Mouse (Mus musculus) layer of hippocampus, postnatal 36 days (tissue): ENCODE data around the gene Greb1. TPM values are rescaled to one million over a fixed set of nuclear protein-coding genes. Genes with fewer than 3 reads are reported as not detected.
"Not testable (repeated sequence)": the region's sequence is repeated elsewhere in the genome, so short reads cannot be mapped to it uniquely, and the experiment has no call there.

Source experiments
- DNase-seq, 2 experiments: peaks; one replicate each; pipeline ENCODE4 v3.0.0; 2022
- total RNA-seq, 2 experiments: library from RNA; stranded (reverse); gene quantifications; 2 replicates each; pipeline ENCODE4 v1.2.3; 2021

The Greb1 gene
- total RNA-seq, 2 experiments from 2014 or later = 0.61 to 0.72 TPM

DNA sequence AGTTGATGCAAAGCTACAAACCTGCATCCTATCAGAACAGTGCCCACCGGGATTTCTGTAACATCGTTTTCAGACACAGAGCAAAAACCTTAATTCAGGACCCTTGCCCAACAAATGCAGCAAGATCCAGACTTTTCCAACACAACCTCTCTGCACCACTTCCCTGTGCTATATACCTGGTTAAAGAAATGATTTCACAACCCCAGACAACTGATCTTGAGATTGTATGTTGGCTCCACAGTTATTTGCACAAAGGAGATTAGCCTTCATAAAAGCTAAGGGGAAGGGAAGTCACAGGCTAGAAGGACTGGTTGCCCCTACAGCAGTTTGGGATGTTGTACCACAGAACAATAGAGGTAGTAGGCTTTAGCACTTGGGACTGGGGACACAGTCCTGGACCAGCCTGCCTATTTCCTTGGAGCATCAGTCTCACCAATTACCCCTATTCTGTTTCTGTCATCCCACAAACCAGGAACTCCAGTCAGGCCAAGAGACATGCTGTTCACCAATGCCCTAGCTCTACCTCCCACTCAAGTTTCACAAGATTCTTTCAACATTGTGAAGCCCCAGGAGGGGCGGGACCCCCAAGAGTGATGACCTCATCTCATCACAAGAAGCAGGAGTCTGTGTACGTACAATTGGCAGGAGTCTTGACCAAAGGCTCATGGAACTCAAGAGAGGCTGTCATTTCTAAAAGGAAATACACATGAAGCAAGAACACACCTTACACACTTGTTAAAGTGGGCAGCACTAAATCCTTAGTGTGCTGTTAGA is 36.9 kb downstream of the Greb1 start:
- DNase-seq = no peak

GRCm38 (mm10) chr12:16761461-16761860 is 39.2 kb downstream of the Greb1 start:
- no peak for DNase-seq

DNA sequence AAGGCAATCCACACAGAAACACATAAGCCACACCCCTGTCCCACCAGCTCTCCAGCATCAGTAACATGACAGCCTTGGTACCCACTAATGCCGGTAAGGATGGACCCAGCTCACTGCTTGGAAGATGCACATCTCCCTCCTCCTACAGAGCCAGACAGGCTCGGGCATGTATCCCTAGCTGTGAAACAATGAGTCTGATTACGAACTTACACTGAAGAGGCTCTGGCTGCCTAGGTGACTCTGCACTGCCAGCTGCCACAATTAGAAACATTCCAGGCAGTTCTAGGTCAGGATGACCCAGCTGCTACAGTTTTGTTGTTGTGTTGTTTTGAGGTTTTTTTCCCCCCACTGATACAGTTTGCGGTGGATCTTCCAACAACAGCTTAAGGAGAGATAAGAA is 40.4 kb downstream of the Greb1 start:
- no peak for DNase-seq

GRCm38 (mm10) chr12:16754311-16754710 is 46.4 kb downstream of the Greb1 start:
- peak in 1 of 2 experiments; percentile 39 for DNase-seq

- no peak for DNase-seq
Observed at GRCm38 (mm10) chr12:16753555-16753954, 47.1 kb downstream of the Greb1 start.

- DNase-seq = no peak
Observed at GRCm38 (mm10) chr12:16753110-16753509, 47.6 kb downstream of the Greb1 start.

DNA sequence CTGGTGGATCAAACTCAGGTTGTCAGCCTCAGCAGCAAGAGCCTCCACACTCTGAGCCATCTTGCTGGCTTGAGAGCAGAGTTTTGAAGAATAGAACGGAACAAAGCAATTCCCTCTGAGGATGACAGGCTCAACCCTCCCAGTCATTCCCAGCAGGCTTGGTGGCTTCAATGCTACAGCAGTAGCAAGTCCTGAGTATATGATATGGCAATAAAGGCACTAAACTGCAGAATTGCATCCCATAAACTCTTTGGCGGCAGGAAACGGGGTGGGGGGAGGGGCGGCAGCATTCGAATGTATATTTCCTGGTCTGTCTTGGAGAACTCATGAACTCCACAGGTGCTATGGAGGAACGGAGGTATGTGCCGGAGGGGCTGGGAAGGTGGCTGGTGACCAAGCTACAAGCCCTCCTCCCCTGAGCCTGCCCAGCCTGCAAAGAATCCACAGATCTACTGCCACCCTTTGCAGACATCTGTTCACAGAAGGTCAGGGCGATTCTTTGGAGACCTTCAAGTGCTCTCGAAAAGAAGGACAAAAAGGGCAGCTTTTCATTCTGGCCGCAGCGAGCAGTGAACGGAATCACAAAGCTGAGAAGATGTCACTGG is 48.3 kb downstream of the Greb1 start:
- DNase-seq = no peak

GRCm38 (mm10) chr12:16751609-16752008 is 49.1 kb downstream of the Greb1 start:
- DNase-seq = no peak

DNA sequence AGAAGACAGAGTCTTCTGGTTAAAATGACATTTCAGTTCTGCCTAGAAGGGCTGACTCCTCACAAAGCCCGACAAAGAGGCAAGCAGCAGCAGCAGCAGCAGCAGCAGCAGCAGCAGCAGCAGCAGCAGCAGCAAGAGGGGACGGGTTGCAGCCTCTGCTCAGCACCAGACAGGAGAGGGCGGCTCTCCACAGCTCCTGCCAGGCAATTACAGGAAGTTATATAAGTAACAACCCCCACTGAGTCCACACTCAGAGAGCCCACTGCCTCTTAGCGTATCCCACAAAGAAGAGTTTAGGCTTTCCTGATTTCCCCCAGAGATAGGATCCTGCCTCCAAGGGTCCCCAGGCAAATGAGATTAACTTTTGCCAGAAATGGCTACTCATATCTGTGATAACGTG is 60.6 kb downstream of the Greb1 start:
- no peak for DNase-seq

DNA sequence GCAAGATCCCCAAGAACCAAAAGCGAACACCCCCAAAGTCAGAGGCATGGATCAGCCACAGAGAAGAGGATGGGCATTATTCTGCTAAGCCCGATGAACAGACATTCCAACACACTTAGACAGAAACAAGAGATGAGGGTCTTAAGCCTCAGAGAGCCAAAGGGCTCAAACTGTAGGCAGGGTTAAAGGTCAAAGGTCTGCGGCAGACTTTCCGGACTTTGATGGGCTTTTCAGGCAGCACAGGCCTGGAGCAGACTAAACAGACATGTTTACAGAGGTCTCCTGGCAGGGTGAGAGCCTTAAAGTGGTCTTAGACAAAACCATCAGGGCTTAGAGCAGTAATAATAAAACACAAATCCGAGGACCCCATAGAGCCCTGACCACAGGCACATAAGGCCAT is 63.4 kb downstream of the Greb1 start:
- no peak for DNase-seq

DNA sequence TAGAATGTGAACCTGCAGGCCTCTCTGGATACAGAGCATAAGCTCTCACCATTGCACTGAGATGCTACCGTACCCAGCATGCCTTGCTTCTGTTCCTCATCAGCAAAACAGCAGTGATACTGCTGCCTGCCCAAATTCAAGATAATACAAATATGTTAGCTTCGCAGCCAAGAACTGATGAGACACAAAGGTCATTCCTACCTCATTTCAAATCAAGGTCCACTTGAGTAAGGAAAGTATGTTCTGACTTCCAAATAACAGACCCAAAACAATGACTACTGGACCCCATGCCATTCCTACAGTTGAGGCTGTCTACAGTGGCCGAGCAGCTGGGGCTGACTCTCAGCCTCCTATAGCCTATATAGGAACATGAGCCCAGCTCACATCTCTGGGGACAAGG is 66.0 kb downstream of the Greb1 start:
- DNase-seq = no peak

- no peak for DNase-seq
Observed at GRCm38 (mm10) chr12:16734009-16734408, 66.7 kb downstream of the Greb1 start.

GRCm38 (mm10) chr12:16731121-16731741 is 69.5 kb downstream of the Greb1 start:
- DNase-seq = peak; percentile 19

DNA sequence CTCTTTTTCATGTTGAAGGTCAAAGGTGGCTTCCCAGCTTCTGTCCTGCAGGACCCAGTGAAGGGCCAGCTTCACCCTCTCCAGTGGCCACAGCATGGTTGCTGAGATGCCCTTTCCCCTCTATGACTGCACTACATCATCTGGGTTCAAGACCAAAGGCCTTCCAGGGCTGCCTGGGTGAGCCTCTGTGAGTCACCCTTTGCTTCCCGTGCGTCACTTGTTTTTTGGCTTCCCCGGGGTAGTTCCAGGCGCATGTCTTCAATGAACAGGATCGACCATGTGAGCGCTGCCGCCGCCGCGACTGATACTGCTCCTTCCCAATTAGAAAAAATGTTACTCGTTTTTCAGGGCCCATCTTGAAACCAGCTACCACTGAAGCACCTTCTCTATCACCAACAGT is 70.5 kb downstream of the Greb1 start:
- DNase-seq = no peak

- no peak for DNase-seq
Observed at GRCm38 (mm10) chr12:16728221-16728620, 72.5 kb downstream of the Greb1 start.

- no peak for DNase-seq
Observed at GRCm38 (mm10) chr12:16726229-16726628, 74.5 kb downstream of the Greb1 start.

DNA sequence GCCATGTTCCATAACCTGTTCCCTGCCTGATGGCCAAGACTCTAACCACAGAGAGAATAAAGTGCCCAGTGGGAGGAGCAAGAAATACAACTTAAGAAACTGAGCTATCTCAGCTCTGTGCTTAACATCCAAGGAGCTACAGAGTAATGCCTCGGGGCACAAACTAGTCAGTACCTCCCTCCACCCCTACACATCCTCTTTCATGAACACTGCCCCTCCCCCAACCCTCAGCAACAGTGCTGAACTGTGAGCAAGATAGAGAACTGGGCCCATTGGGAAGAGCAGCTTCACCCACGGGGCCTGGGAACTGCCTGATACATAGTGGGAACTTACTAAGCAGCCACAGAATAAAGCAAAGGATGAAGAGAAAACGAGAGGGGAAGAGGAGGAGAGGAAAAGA is 77.1 kb downstream of the Greb1 start:
- DNase-seq = no peak

GRCm38 (mm10) chr12:16718660-16719315 is 81.9 kb downstream of the Greb1 start:
- peak; percentile 20 to 26 for DNase-seq

DNA sequence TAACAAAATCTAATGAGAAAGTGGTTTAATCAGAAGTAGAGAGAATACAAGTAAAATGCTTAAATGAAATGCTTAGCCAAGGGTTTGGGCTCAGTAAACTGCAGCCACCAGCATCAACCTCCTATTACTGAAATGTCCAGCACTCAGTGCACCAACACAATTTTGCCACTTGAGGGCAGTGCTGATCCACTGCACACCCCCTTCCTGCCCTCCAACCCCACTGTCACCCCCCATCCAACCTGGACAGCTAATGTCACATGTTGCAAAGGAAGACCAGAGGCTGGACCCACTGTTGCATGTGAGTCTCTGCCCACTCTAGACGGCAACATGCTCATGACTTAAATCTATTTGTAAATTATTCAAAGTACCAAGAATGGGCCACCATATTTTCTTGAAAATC is 83.0 kb downstream of the Greb1 start:
- DNase-seq = peak; percentile 18 to 27

GRCm38 (mm10) chr12:16714616-16715015 is 86.1 kb downstream of the Greb1 start:
- DNase-seq = no peak

- DNase-seq = no peak
Observed at GRCm38 (mm10) chr12:16698691-16699090, 102.0 kb downstream of the Greb1 start.

GRCm38 (mm10) chr12:16696146-16696545 is 104.5 kb downstream of the Greb1 start:
- DNase-seq = no peak

DNA sequence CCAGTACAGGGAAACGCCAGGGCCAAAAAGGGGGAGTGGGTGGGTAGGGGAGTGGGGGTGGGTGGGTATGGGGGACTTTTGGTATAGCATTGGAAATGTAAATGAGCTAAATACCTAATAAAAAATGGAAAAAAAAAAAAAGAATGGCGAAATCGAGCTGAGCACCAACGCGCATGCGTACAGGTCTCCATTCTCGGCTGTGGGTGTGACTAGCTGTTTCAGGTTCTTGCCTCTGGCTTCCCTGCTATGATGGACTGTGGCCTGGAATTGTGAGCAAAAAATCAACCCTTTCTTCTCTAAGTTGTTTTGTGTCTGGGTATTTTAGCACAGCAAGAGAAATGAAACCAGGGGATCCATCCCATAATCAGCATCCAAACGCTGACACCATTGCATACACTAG is 105.4 kb downstream of the Greb1 start:
- DNase-seq = not testable (repeated sequence)
